Mouse (Mus musculus) MEL (cell line): ENCODE data around the gene Tmem8. TPM values are rescaled to one million over a fixed set of nuclear protein-coding genes. Genes with fewer than 3 reads are reported as not detected.

Experiments
- DNase-seq: peaks from one replicate; pipeline ENCODE4 v3.0.0; 2011; ENCODE audit warnings: low read depth, low spot score
- H3K27ac ChIP-seq: 2 replicates; pipeline ENCODE4 v1.5.1; 2012; ENCODE audit warnings: low read depth, mild to moderate bottlenecking, control low read depth, low read length, moderate library complexity; ENCODE audit not compliant: control insufficient read depth
- H3K27me3 ChIP-seq, 2 experiments: fragments of 150-350 bp in 1 of 2; sonication (generic) in 1 of 2; 2 replicates each; pipeline ENCODE4 v1.6.1; 2012; ENCODE audit warnings: low read length in 2 of 2, mild to moderate bottlenecking in 2 of 2, improper control_type of control experiment in 1 of 2, moderate library complexity in 1 of 2; ENCODE audit not compliant: insufficient read depth in 2 of 2, control insufficient read depth in 1 of 2
- H3K36me3 ChIP-seq, 2 experiments: 2 replicates each; pipeline ENCODE4 v1.6.1; 2012 to 2014; ENCODE audit warnings: low read length in 2 of 2, improper control_type of control experiment in 1 of 2, inconsistent platforms in 1 of 2, mild to moderate bottlenecking in 1 of 2; ENCODE audit not compliant: insufficient read depth in 2 of 2, control insufficient read depth in 1 of 2
- H3K4me1 ChIP-seq, 2 experiments: fragments of 150-350 bp in 1 of 2; sonication (generic) in 1 of 2; 2 replicates each; pipeline ENCODE4 v1.6.1; 2012; ENCODE audit warnings: low read length in 2 of 2, improper control_type of control experiment in 1 of 2, mild to moderate bottlenecking in 1 of 2; ENCODE audit not compliant: insufficient read depth in 2 of 2, control insufficient read depth in 1 of 2
- H3K4me3 ChIP-seq, 2 experiments: fragments of 150-350 bp in 1 of 2; sonication (generic) in 1 of 2; 2 replicates each; pipeline ENCODE4 v1.5.1; 2012; ENCODE audit warnings: low read depth in 2 of 2, low read length in 2 of 2, mild to moderate bottlenecking in 2 of 2, moderate library complexity in 2 of 2, control low read depth in 1 of 2, improper control_type of control experiment in 1 of 2; ENCODE audit not compliant: control insufficient read depth in 1 of 2, insufficient read depth in 1 of 2
- H3K79me2 ChIP-seq: 2 replicates; pipeline ENCODE4 v1.6.1; 2012; ENCODE audit warnings: mild to moderate bottlenecking, low read length, moderate library complexity; ENCODE audit not compliant: control insufficient read depth, poor library complexity, insufficient read depth
- H3K9ac ChIP-seq: 2 replicates; pipeline ENCODE4 v1.6.1; 2012; ENCODE audit warnings: low read depth, mild to moderate bottlenecking, control low read depth, low read length, moderate library complexity; ENCODE audit not compliant: control insufficient read depth, poor library complexity, severe bottlenecking
- H3K9me3 ChIP-seq: fragments of 150-350 bp; sonication (generic); replicated peaks from 2 replicates; pipeline ENCODE4 v1.6.1; 2012; ENCODE audit warnings: mild to moderate bottlenecking, low read length, improper control_type of control experiment, moderate library complexity; ENCODE audit not compliant: insufficient read depth
- BHLHE40 ChIP-seq: IDR thresholded peaks from 2 replicates; pipeline ENCODE4 v1.6.1; 2012; ENCODE audit warnings: low read depth, mild to moderate bottlenecking, inconsistent platforms, low read length, improper control_type of control experiment, borderline replicate concordance
- CTCF ChIP-seq, 3 experiments: IDR thresholded peaks in 2 of 3; conservative IDR thresholded peaks in 1 of 3; 2 replicates each; pipeline ENCODE4 v1.5.1; 2011 to 2012; ENCODE audit warnings: low read length in 3 of 3, low read depth in 2 of 3, mild to moderate bottlenecking in 2 of 3, improper control_type of control experiment in 1 of 3, inconsistent platforms in 1 of 3, mixed read lengths in 1 of 3, moderate library complexity in 1 of 3; ENCODE audit not compliant: control insufficient read depth in 1 of 3, insufficient read depth in 1 of 3, poor library complexity in 1 of 3, severe bottlenecking in 1 of 3
- E2F4 ChIP-seq: IDR thresholded peaks from 2 replicates; pipeline ENCODE4 v1.6.1; 2011; ENCODE audit warnings: low read depth, low read length, improper control_type of control experiment, borderline replicate concordance
- ELF1 ChIP-seq: IDR thresholded peaks from 2 replicates; pipeline ENCODE4 v1.6.1; 2014; ENCODE audit warnings: low read depth, mild to moderate bottlenecking, inconsistent platforms, low read length, improper control_type of control experiment, moderate library complexity
- GABPA ChIP-seq: IDR thresholded peaks from 2 replicates; pipeline ENCODE4 v1.6.1; 2012; ENCODE audit warnings: low read depth, mild to moderate bottlenecking, inconsistent platforms, low read length, improper control_type of control experiment, moderate library complexity
- HCFC1 ChIP-seq: IDR thresholded peaks from 2 replicates; pipeline ENCODE4 v1.6.1; 2012; ENCODE audit warnings: low read depth, mild to moderate bottlenecking, inconsistent platforms, low read length, improper control_type of control experiment, moderate library complexity
- JUND ChIP-seq: IDR thresholded peaks from 2 replicates; pipeline ENCODE4 v1.6.1; 2011; ENCODE audit warnings: low read depth, mild to moderate bottlenecking, improper control_type of control experiment, low read length
- NRF1 ChIP-seq: IDR thresholded peaks from 2 replicates; pipeline ENCODE4 v1.6.1; 2014; ENCODE audit warnings: low read depth, mild to moderate bottlenecking, inconsistent platforms, low read length, improper control_type of control experiment, moderate library complexity; ENCODE audit not compliant: poor library complexity, insufficient read depth, severe bottlenecking
- POLR2A ChIP-seq, 2 experiments: IDR thresholded peaks; 2 replicates each; pipeline ENCODE4 v1.6.1; 2011 to 2012; ENCODE audit warnings: low read length in 2 of 2, mild to moderate bottlenecking in 2 of 2, control low read depth in 1 of 2, improper control_type of control experiment in 1 of 2, low read depth in 1 of 2, moderate library complexity in 1 of 2; ENCODE audit not compliant: control insufficient read depth in 1 of 2, insufficient read depth in 1 of 2, poor library complexity in 1 of 2
- POLR2AphosphoS2 ChIP-seq: IDR thresholded peaks from 2 replicates; pipeline ENCODE4 v1.6.1; 2011; ENCODE audit warnings: low read length, improper control_type of control experiment
- RCOR1 ChIP-seq: IDR thresholded peaks from 2 replicates; pipeline ENCODE4 v1.6.1; 2012; ENCODE audit warnings: low read depth, mild to moderate bottlenecking, inconsistent platforms, low read length, improper control_type of control experiment
- SIN3A ChIP-seq: IDR thresholded peaks from 2 replicates; pipeline ENCODE4 v1.6.1; 2012; ENCODE audit warnings: low read length, improper control_type of control experiment, inconsistent platforms
- SMC3 ChIP-seq: IDR thresholded peaks from 2 replicates; pipeline ENCODE4 v1.6.1; 2011; ENCODE audit warnings: low read depth, low read length, improper control_type of control experiment
- TAL1 ChIP-seq: IDR thresholded peaks from 2 replicates; pipeline ENCODE4 v1.6.1; 2012; ENCODE audit warnings: mild to moderate bottlenecking, inconsistent platforms, low read length, moderate library complexity, mixed read lengths
- TBP ChIP-seq: IDR thresholded peaks from 2 replicates; pipeline ENCODE4 v1.8.0; 2011; ENCODE audit warnings: low read depth, low read length, improper control_type of control experiment
- TCF12 ChIP-seq: IDR thresholded peaks from 2 replicates; pipeline ENCODE4 v1.6.1; 2014; ENCODE audit warnings: low read depth, mild to moderate bottlenecking, inconsistent platforms, low read length, improper control_type of control experiment, moderate library complexity
- UBTF ChIP-seq: IDR thresholded peaks from 2 replicates; pipeline ENCODE4 v1.6.1; 2012; ENCODE audit warnings: low read depth, mild to moderate bottlenecking, inconsistent platforms, low read length, improper control_type of control experiment, moderate library complexity, borderline replicate concordance; ENCODE audit not compliant: insufficient read depth
- USF1 ChIP-seq: IDR thresholded peaks from 2 replicates; pipeline ENCODE4 v1.6.1; 2014; ENCODE audit warnings: low read depth, mild to moderate bottlenecking, inconsistent platforms, low read length, improper control_type of control experiment, moderate library complexity
- ZC3H11A ChIP-seq: IDR thresholded peaks from 2 replicates; pipeline ENCODE4 v1.6.1; 2012; ENCODE audit warnings: low read depth, mild to moderate bottlenecking, inconsistent platforms, low read length, improper control_type of control experiment
- ZKSCAN1 ChIP-seq: IDR thresholded peaks from 2 replicates; pipeline ENCODE4 v1.6.1; 2012; ENCODE audit warnings: low read depth, mild to moderate bottlenecking, inconsistent platforms, low read length, improper control_type of control experiment, moderate library complexity
- polyA plus RNA-seq, 2 experiments: library from polyadenylated mRNA; stranded (reverse) in 1 of 2; unstranded in 1 of 2; fragments of >175 nt in 1 of 2; fragments of >200 nt in 1 of 2; gene quantifications; 2 replicates each; pipeline versions ENCODE4 v1.2.1 to v1.2.4; 2012; ENCODE audit warnings: low replicate concordance in 2 of 2, low read depth in 1 of 2; ENCODE audit not compliant: insufficient read length in 2 of 2, insufficient read depth in 1 of 2, missing spikeins in 1 of 2
- total RNA-seq: library from RNA; depleted of rRNA; stranded (reverse); fragments of 300-350 nt; gene quantifications from 2 replicates; pipeline ENCODE4 v1.2.3, GENCODE M21; 2012

Tmem8 gene
- total and polyA plus RNA-seq, 3 experiments = 4.7 to 16.7 TPM; not detected in 1

DNA sequence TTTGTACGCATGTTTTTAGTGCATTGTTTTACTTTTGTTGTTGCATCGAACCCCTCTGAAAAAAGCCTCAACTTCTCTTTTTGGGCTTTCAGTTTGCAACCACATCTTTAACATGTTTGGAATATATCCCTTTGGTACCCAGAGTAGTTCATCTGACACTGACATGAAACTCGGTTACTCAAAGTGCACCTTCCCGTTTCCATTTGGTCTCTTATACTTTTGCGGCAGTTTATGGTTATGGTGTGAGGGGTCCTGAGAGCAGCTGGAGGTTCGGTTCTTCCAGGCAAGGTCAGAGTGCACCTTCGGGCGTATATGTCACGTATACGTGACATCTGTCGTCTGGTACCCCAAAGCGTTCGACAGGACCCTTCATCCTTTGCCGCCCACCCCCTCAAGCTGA, 348 bp upstream of the Tmem8 start:
- Histone ChIP-seq H3K36me3 (peaks cover 0 to 2% of the 10 kb centered on the region in 2 experiments; a peak in 2 of 4 replicates), H3K9ac (no peak overlapping the region; the same call in 1 of the 2 replicates), H3K79me2 (no peaks in the 10 kb centered on the region; the same call in 1 of the 2 replicates), H3K27me3 (no peaks in the 10 kb centered on the region; a peak in 1 of 4 replicates), H3K27ac (no peak overlapping the region), H3K9me3 (no peaks in the 10 kb centered on the region), H3K4me3 (peak overlapping the region; percentile 48 to 75), H3K4me1 (peaks cover 3 to 25% of the 10 kb centered on the region in 2 experiments; a peak in 3 of 4 replicates)
- TF ChIP-seq TBP (no peak), POLR2AphosphoS2 (no peak), TAL1 (no peak)
- no peak for DNase-seq

DNA sequence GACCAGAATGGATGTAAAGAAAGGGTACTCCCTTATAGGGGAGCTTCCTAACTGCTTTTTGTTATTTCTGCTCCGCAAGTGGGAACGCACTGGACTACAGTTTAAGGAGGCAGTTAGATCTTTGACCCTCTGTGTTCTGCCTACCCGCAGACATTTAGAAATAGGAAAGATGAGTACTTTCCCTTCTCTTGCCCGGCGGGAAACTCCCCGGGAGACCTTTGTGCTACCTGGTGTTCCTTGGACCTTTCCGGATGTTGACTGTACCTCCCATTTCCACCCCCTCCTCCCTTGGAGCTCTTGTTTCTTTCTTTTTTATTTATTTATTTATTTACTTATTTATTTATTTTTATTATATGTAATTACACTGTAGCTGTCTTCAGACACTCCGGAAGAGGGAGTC, 962 bp downstream of the Tmem8 start:
- H3K79me2 ChIP-seq = no peaks in the 10 kb centered on the region; the same call in 1 of the 2 replicates
- H3K27ac ChIP-seq = no peak overlapping the region
- H3K9me3 ChIP-seq = no peaks in the 10 kb centered on the region
- peaks cover 5 to 34% of the 10 kb centered on the region in 2 experiments; a peak in 3 of 4 replicates for H3K4me1 ChIP-seq
- DNase-seq = no peak
- peak overlapping the region; percentile 75 to 89 for H3K4me3 ChIP-seq
- peaks cover 0 to 2% of the 10 kb centered on the region in 2 experiments; a peak in 2 of 4 replicates for H3K36me3 ChIP-seq
- TF ChIP-seq JUND (no peak), ZKSCAN1 (no peak), BHLHE40 (no peak), RCOR1 (no peak), ELF1 (no peak), ZC3H11A (no peak), TCF12 (no peak), SIN3A (no peak), SMC3 (no peak), CTCF (IDR thresholded peaks at IDR 0.05 in 2 of 3, conservative IDR thresholded peaks at IDR 0.05 in 1 of 3; ENCODE audit: control insufficient read depth in 1 of 3, insufficient read depth in 1 of 3, low read depth in 2 of 3, low read length in 3 of 3, poor library complexity in 1 of 3, severe bottlenecking in 1 of 3) (no peak), NRF1 (no peak), UBTF (no peak), HCFC1 (no peak), POLR2A (IDR thresholded peaks at IDR 0.05; ENCODE audit: control insufficient read depth in 1 of 2, insufficient read depth in 1 of 2, low read depth in 1 of 2, low read length in 2 of 2, poor library complexity in 1 of 2) (no peak), GABPA (no peak), E2F4 (no peak), USF1 (no peak)
- peak overlapping the region; percentile 73 for H3K9ac ChIP-seq
- no peaks in the 10 kb centered on the region for H3K27me3 ChIP-seq
